Mouse (Mus musculus) stomach, postnatal 0 days (tissue): ENCODE data around the gene Lpin2.

Experiments used
- CTCF ChIP-seq: IDR thresholded peaks from 2 replicates; pipeline ENCODE4 v1.5.1; 2016; ENCODE audit warnings: antibody characterized with exemption, low read depth, mild to moderate bottlenecking, moderate library complexity
- EP300 ChIP-seq: optimal IDR thresholded peaks from 2 replicates; pipeline ENCODE3; 2016; ENCODE audit warnings: antibody characterized with exemption

- no peak for TF ChIP-seq CTCF
- TF ChIP-seq EP300 = no peak
Measured at GRCm38 (mm10) chr17:71235229-71235958, 53.0 kb downstream of the Lpin2 start.
